Mouse (Mus musculus) layer of hippocampus, adult 11-12 months (tissue): ENCODE results near the gene Apoe.

Experiments
- DNase-seq: peaks from one replicate; pipeline ENCODE4 v3.0.0; 2022; ENCODE audit warnings: low spot score

Apoe gene

DNA sequence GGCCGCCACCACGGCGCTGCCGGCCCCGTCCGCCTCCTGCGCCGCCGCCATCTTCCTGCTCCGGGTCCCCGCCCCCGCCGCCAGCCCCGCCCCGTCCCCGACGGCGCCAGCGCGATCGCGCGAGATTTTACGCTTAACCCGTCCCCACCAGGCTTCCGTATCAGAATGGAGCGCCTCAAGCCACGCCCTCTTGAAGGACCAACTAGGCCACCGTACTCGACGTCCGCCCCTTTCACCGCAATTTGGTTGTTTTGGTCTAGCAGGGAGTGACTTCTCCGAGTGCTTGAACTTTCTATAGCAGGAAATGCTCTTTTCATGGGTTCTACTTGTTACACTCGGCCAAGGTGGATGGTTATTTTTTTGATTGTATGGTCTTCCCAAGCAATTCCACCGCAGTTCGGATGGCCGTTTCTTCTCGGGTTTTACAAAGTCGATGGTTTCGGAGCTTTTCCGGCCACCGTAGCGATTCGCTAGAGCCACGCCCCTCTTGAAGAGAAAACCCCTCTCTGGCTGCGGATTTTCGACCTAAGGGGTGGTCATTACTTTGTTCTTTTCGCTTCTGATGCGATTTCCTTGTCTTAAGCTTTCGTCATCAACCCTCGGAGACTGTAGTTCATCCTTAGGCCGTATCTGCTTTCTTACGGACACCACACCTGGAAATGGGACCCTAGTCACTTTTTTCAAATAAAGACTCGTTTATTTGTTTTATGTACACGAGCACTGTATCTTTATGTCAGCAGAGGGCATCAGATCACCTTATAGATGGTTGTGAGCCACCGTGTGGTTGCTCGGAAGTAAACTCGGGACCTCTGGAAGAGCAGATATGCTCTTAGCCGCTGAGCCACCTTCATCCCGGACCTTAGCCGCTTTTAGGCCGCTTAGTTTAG is 33.8 kb downstream of the Apoe start, which contains the start of gene Clptm1:
Gene Clptm1, minus strand, starts transcription at position 79 of the 887 bp plus-strand sequence.
- DNase-seq: peak; percentile 97

DNA sequence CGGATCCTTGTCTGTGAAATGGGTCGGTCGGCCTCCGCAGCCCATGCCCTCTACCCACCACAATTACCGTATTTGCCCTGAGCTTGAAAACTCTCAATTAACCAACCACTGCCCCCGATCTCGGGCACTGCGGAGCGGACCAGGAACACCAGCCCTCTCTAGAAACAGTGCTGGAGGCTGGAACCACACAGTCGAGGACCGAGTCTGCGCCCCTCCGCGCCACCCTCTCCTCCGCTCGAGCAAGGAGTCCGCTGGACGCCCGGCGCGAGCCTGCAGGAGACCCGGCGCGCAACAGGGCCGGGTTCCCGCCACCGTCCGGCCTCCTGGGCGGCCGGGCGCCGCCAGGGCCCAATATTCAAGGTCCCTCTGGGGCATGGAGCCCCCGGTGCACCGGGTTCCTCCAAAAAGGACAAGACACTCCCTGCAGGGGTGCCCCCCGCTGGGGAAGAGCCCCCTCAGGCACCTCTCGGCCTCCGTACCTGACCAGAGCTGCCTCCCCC is 34.5 kb downstream of the Apoe start:
- DNase-seq: peak; percentile 31

GRCm38 (mm10) chr7:19663940-19664339 is 35.0 kb downstream of the Apoe start:
- no peak for DNase-seq

GRCm38 (mm10) chr7:19652614-19653013 is 46.4 kb downstream of the Apoe start:
- DNase-seq: no peak

GRCm38 (mm10) chr7:19651063-19651786 is 47.8 kb downstream of the Apoe start:
- DNase-seq: no peak
